Mouse (Mus musculus): ENCODE measurements around the gene Il12rb1.
A peak's percentile ranks its signal among the peaks of the same experiment; 100 is the strongest.

GRCm38 (mm10) chr8:70846371-70847154 lies 38.3 kb downstream of the Il12rb1 start:
- TF ChIP-seq POLR2A (IDR thresholded peaks at IDR 0.05; ENCODE audit: control insufficient read depth, extremely low read depth, insufficient read depth, low read length, poor library complexity) = no peak
- TF ChIP-seq CTCF (IDR thresholded peaks at IDR 0.05; ENCODE audit: borderline replicate concordance, control insufficient read depth, extremely low read depth, insufficient read depth, low read length, poor library complexity) = peak; percentile 45; the same call in 1 of the 2 replicates

Data from thymus, adult 2 months (tissue).